Mouse (Mus musculus) limb, embryonic 11.5 days (tissue): ENCODE results near the gene Surf6. TPM values are rescaled to one million over a fixed set of nuclear protein-coding genes. Genes with fewer than 3 reads are reported as not detected.

ENCODE experiments used
- polyA plus RNA-seq: library from polyadenylated mRNA; unstranded; fragments of >200 nt; fragmentation: Nextera tagmentation; extraction: Ambion mirVana; gene quantifications from 2 replicates; pipeline ENCODE4 v1.2.1, GENCODE M21; 2014

Surf6 gene
- polyA plus RNA-seq, 1 experiment from 2014 or later: 15.2 TPM

Other genes with a start within 250 kb of the Surf6 start
- gene Lcn4, start 231.6 kb downstream of the Surf6 start, polyA plus RNA-seq: not detected in 2 replicates
- gene Abo, start 37.9 kb downstream of the Surf6 start, polyA plus RNA-seq: not detected in 2 replicates
- gene Med22, start 7.8 kb upstream of the Surf6 start, polyA plus RNA-seq: 46.7 and 50.7 TPM in 2 replicates
- 757 and 772 TPM in 2 replicates for gene Rpl7a, start 7.9 kb upstream of the Surf6 start, polyA plus RNA-seq
- 42.2 and 45.1 TPM in 2 replicates for gene Surf2, start 13.5 kb upstream of the Surf6 start, polyA plus RNA-seq
- 45.0 and 47.8 TPM in 2 replicates for gene Surf1, start 13.7 kb upstream of the Surf6 start, polyA plus RNA-seq
- 194 and 195 TPM in 2 replicates for gene Surf4, start 31.0 kb upstream of the Surf6 start, polyA plus RNA-seq
- gene Stkld1, start 31.2 kb upstream of the Surf6 start, polyA plus RNA-seq: 0.08 TPM in 1 of 2 replicates, not detected in the other
- gene Rexo4, start 61.5 kb upstream of the Surf6 start, polyA plus RNA-seq: 63.0 and 66.3 TPM in 2 replicates
- 0.05 and 0.06 TPM in 2 replicates for gene Adamts13, start 70.5 kb upstream of the Surf6 start, polyA plus RNA-seq
- 86.7 and 92.9 TPM in 2 replicates for gene Cacfd1, start 107.0 kb upstream of the Surf6 start, polyA plus RNA-seq
- 0.72 and 1.3 TPM in 2 replicates for gene Slc2a6, start 125.1 kb upstream of the Surf6 start, polyA plus RNA-seq
- gene Mymk, start 169.3 kb upstream of the Surf6 start, polyA plus RNA-seq: 5.7 and 6.2 TPM in 2 replicates
- gene Adamtsl2, start 176.5 kb upstream of the Surf6 start, polyA plus RNA-seq: 9.4 and 10.2 TPM in 2 replicates
- 0.71 and 1.3 TPM in 2 replicates for gene Fam163b, start 239.6 kb upstream of the Surf6 start, polyA plus RNA-seq